ENCODE assay signal across 15 mouse cellular contexts in genomic region chr9:30064551-30064950, GRCm38 (mm10).
"Had no signal": no experiment of that assay in that cellular context is flagged by ENCODE, and none has a peak within 500 bp of the region (broad histone marks: within the 10 kb centered on the region; RNA-seq: fewer than 3 reads in every experiment).

No protein-coding gene starts in this region.

- H3K4me3 ChIP-seq: neural tube, embryonic 15.5 days; stomach, embryonic 15.5 days had no signal

- H3K36me3 ChIP-seq: neural tube, embryonic 15.5 days; stomach, embryonic 15.5 days had no signal

- H3K4me2 ChIP-seq: neural tube, embryonic 15.5 days; stomach, embryonic 15.5 days had no signal

- H3K9ac ChIP-seq: neural tube, embryonic 15.5 days; stomach, embryonic 15.5 days had no signal

- H3K9me3 ChIP-seq: neural tube, embryonic 15.5 days; stomach, embryonic 15.5 days had no signal

- H3K27me3 ChIP-seq: neural tube, embryonic 15.5 days; stomach, embryonic 15.5 days had no signal

- H3K27ac ChIP-seq: neural tube, embryonic 15.5 days; stomach, embryonic 15.5 days; stomach, postnatal 0 days had no signal

- DNase-seq: retina, postnatal 1 day; right cerebral cortex, adult 18-20 months; right cerebral cortex, postnatal 14 days; right cerebral cortex, postnatal 25 days; right cerebral cortex, postnatal 4 days; spleen, adult 18-20 months; thymus, adult 18-20 months; thymus, adult 2 months; thymus, postnatal 14 days; thymus, postnatal 25 days; thymus, postnatal 36 days; thymus, postnatal 4 days had no signal

- H3K4me1 ChIP-seq: stomach, embryonic 15.5 days had no signal
